Mouse (Mus musculus): ENCODE measurements around the gene Lrrc55. TPM values are rescaled to one million over a fixed set of nuclear protein-coding genes. Genes with fewer than 3 reads are reported as not detected.
A peak's percentile ranks its signal among the peaks of the same experiment; 100 is the strongest.

Gene Lrrc55
- polyA plus RNA-seq, 1 experiment from 2014 or later, result 0.35 TPM

DNA sequence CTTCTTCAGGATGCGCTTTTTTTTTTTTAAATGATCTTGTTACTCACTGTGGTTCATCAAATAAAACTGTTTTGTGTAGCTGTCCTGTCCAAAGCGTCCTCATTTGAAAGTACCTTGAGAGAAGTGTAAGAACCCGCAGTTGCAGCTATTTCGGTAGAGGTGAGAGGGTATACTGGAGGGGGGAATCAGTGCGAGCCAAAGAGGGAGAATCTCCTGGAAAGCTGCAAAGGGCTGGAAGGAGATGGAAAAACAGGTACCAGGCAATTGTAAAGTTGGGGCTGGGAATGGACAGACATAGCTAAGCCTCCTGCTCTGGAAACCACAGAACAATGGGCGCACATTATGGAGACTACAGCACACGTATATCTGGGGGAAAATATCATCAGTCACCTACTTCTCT lies 57.2 kb downstream of the Lrrc55 start:
- Histone ChIP-seq H3K4me2 (peak overlapping the region; percentile 35), H3K27ac (0 out of 2 replicates have a peak overlapping the region, but pooled peaks have one; percentile 2)
- WGBS, result 41% methylated on average over 7 of the region's 7 CpGs

DNA sequence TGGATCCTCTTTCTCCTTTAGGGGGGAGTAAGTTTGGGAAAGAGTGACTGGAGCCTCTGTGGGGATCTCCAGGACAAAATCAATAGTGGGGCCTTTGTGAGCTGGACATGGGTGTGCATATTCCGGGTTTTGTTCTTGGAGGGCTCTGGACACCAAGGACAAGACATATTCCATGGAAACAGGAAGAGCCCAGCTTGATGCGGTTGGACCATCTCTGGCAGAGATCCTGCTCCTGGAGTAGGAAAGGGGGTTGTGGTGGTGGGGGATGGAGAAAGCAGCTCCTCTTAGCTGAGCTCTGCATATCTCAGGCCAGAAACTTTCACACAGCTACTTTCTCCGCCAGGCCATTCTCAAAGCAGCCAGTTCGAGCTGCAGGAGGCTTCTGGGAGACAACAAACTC lies 57.6 kb downstream of the Lrrc55 start:
- H3K9me3 ChIP-seq, result no peaks in the 10 kb centered on the region
- peak overlapping the region; percentile 38 for H3K4me3 ChIP-seq
- no peak for ATAC-seq (ENCODE audit: borderline replicate concordance, extremely low read depth, low FRiP score, low TSS enrichment)
- H3K27ac ChIP-seq, result peak overlapping the region; percentile 63
- 0 out of 2 replicates have a peak overlapping the region, but pooled peaks have one; percentile 35 for H3K4me2 ChIP-seq
- H3K36me3 ChIP-seq, result no peaks in the 10 kb centered on the region
- 0 out of 2 replicates have a peak overlapping the region, but pooled peaks have one; percentile 27 for H3K9ac ChIP-seq
- WGBS, result 39% methylated on average over 4 of the region's 4 CpGs
- H3K4me1 ChIP-seq, result no peaks in the 10 kb centered on the region
- no peaks in the 10 kb centered on the region for H3K27me3 ChIP-seq

More for the DNA sequence above, 57.2 kb downstream of the Lrrc55 start:
- H3K36me3 ChIP-seq, result no peaks in the 10 kb centered on the region
- ATAC-seq (ENCODE audit: borderline replicate concordance, extremely low read depth, low FRiP score, low TSS enrichment), result no peak
- H3K4me3 ChIP-seq, result peak overlapping the region; percentile 38
- no peaks in the 10 kb centered on the region for H3K4me1 ChIP-seq
- H3K9me3 ChIP-seq, result no peaks in the 10 kb centered on the region
- H3K27me3 ChIP-seq, result no peaks in the 10 kb centered on the region
- no peak overlapping the region for H3K9ac ChIP-seq

DNA sequence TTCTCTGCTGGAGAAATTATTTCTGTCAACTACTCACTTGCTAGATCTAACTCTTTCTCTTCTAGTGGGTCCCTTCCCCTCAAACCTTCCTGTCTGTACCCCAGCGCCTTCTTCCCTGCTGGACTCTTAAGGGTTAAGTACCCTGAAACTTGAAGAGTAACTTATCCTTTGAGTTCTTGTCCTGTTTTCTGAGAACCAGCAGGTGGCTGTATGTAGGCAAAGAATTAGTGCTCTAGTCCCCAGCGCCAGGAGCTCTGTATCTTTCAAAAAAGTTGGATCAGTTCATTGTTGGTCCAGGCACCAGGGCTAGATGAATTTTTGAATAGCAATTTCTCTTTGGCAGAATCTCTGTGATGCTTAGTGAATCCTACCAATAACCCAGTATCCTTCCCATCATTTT lies 58.9 kb downstream of the Lrrc55 start:
- ATAC-seq (ENCODE audit: borderline replicate concordance, extremely low read depth, low FRiP score, low TSS enrichment), result no peak
- H3K9ac ChIP-seq, result peak overlapping the region; percentile 27; the same call in 1 of the 2 replicates

DNA sequence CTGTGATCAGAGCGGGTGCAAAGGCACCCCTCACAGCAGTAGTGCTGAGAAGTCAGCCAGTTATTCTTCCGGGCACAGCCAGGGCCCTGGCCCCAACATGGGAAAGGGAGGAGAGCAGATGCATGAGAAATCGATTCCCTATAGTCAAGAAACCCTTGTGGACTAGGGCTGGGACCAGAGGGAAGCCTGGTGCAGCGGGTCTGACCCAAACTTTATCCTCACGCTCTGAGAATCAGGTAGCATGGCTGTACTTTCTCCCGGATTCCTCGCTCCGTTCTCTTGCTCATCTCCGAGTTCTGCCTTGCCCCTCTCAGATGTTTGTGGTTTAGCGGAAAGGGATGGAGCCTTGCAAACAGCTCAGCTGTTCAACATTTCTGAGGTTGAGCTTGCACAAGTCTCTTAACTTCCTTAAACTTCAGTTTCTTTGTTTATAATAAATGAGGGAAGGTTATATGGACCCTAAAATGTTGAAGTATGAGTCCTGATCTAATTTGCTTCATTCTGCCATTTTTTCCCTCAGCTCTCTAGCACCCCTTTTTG lies 59.3 kb downstream of the Lrrc55 start:
- Histone ChIP-seq H3K4me3 (peak overlapping the region; percentile 38), H3K27me3 (no peaks in the 10 kb centered on the region), H3K27ac (peak overlapping the region; percentile 63), H3K36me3 (no peaks in the 10 kb centered on the region), H3K9me3 (no peaks in the 10 kb centered on the region), H3K4me1 (peaks cover under 1% of the 10 kb centered on the region; the same call in 1 of the 2 replicates), H3K9ac (peak overlapping the region; percentile 36), H3K4me2 (peak overlapping the region; percentile 8; the same call in 1 of the 2 replicates)
- ATAC-seq (ENCODE audit: borderline replicate concordance, extremely low read depth, low FRiP score, low TSS enrichment), result no peak
- WGBS, result 23% methylated on average over 10 of the region's 10 CpGs

More for the DNA sequence above, 58.9 kb downstream of the Lrrc55 start:
- Histone ChIP-seq H3K27ac (peak overlapping the region; percentile 63), H3K9me3 (no peaks in the 10 kb centered on the region), H3K36me3 (no peaks in the 10 kb centered on the region), H3K27me3 (no peaks in the 10 kb centered on the region), H3K4me1 (no peaks in the 10 kb centered on the region), H3K4me3 (peak overlapping the region; percentile 38), H3K4me2 (no peak overlapping the region)
- WGBS, result 25% methylated on average over 2 of the region's 2 CpGs

DNA sequence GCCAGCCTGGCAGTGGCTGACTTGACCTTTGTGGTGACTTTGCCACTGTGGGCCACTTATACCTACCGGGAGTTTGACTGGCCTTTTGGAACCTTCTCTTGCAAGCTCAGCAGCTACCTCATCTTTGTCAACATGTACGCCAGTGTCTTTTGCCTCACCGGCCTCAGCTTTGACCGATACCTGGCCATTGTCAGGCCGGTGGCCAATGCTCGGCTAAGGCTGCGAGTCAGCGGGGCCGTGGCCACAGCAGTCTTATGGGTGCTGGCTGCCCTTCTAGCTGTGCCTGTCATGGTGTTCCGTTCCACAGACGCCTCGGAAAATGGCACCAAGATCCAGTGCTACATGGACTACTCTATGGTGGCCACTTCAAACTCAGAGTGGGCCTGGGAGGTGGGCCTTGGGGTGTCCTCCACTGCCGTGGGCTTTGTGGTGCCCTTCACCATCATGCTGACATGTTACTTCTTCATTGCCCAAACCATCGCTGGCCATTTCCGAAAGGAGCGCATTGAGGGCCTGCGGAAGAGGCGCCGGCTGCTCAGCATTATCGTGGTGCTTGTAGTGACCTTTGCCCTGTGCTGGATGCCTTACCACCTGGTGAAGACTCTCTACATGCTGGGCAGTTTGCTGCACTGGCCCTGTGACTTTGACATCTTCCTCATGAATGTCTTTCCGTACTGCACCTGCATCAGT lies 60.0 kb downstream of the Lrrc55 start:
- Histone ChIP-seq H3K27me3 (no peaks in the 10 kb centered on the region), H3K27ac (peak overlapping the region; percentile 63), H3K4me1 (peaks cover 7% of the 10 kb centered on the region; the same call in 1 of the 2 replicates), H3K36me3 (no peaks in the 10 kb centered on the region), H3K9me3 (no peaks in the 10 kb centered on the region), H3K9ac (peak overlapping the region; percentile 36), H3K4me2 (peak overlapping the region; percentile 8; the same call in 1 of the 2 replicates), H3K4me3 (peak overlapping the region; percentile 38)
- ATAC-seq (ENCODE audit: borderline replicate concordance, extremely low read depth, low FRiP score, low TSS enrichment), result no peak
- 69% methylated on average over 21 of the region's 21 CpGs for WGBS

DNA sequence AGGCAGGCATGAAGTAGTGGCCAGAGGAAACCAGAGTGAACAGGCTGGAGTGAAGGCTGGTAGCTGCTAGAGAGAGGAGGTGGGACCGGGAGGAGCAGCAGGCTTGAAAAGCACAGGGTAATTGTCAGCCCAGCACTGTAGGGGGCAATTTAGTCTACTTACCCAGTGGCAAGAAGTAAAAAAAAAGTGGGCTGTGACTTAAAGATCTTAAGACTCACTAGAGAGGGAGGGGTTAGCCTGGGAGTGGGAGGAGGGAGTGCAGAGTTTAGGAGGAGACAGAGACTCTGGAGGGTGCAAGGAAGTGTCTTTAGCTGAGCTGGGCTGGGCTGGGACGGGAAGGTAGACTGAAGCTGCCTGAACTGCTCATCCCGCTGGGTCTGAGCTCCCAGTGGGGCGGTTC lies 60.9 kb downstream of the Lrrc55 start, which contains the start of gene Aplnr:
Gene Aplnr (plus strand): TSS at position 137 of the 400 bp plus-strand sequence.
- Histone ChIP-seq H3K36me3 (no peaks in the 10 kb centered on the region), H3K27me3 (no peaks in the 10 kb centered on the region), H3K27ac (peak within 1 kb of the TSS; percentile 63), H3K4me1 (peaks cover 11% of the 10 kb centered on the region; the same call in 1 of the 2 replicates), H3K4me2 (no peak within 1 kb of the TSS), H3K9me3 (no peaks in the 10 kb centered on the region), H3K4me3 (peak within 1 kb of the TSS; percentile 38), H3K9ac (peak within 1 kb of the TSS; percentile 36)
- peak; percentile 74 for ATAC-seq (ENCODE audit: borderline replicate concordance, extremely low read depth, low FRiP score, low TSS enrichment)
- 11% methylated on average over 4 of the region's 4 CpGs for WGBS

DNA sequence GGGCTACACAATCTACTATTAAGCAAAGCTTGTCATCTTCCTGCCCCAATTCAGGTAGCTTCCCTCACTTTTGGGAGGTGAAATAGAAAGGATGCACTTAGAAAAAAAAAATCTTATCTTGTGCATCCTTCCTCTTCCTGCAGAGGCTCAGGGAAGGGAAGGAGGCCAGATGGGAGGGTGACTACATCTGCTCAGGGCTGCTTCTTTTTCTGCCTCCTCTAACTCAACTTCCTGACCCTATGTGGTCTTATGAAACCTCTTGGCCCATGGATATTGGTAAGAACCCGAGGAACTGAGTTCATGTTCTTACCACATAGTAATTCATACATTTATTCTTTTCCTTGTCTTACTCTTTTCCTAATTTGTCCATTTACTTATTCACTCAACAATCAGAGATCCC lies 61.9 kb downstream of the Lrrc55 start:
- Histone ChIP-seq H3K27me3 (no peaks in the 10 kb centered on the region), H3K4me1 (peaks cover 11% of the 10 kb centered on the region; the same call in 1 of the 2 replicates), H3K9ac (no peak overlapping the region), H3K4me2 (no peak overlapping the region), H3K4me3 (no peak overlapping the region), H3K9me3 (no peaks in the 10 kb centered on the region), H3K36me3 (no peaks in the 10 kb centered on the region), H3K27ac (no peak overlapping the region)
- WGBS, result 33% methylated on average over 1 of the region's 1 CpGs
- no peak for ATAC-seq (ENCODE audit: borderline replicate concordance, extremely low read depth, low FRiP score, low TSS enrichment)

DNA sequence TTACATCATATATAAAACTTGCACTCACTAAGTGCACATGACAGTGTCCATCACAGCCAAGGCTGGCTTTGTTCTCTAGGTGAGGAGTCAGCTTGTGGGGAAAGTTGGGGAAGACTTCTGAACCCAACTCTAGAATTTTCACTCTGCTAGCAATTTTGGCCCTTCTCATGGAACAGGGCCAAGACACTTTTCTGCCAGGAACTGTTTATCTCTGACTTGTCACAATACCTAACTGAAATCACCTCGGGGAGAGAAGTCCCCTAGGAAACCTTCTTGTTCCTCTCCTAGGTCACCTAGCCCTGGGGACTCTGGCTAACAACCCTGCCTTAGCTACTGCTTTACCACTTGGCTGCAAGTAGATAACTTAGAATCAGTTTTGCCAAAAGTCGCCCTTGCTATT lies 64.8 kb downstream of the Lrrc55 start:
- no peak overlapping the region for H3K4me2 ChIP-seq
- H3K36me3 ChIP-seq, result no peaks in the 10 kb centered on the region
- ATAC-seq (ENCODE audit: borderline replicate concordance, extremely low read depth, low FRiP score, low TSS enrichment), result no peak
- H3K4me3 ChIP-seq, result no peak overlapping the region
- peak overlapping the region; percentile 42 for H3K27ac ChIP-seq
- H3K9me3 ChIP-seq, result no peaks in the 10 kb centered on the region
- WGBS, result 31% methylated on average over 2 of the region's 2 CpGs
- H3K9ac ChIP-seq, result no peak overlapping the region
- peaks cover 15% of the 10 kb centered on the region; the same call in 1 of the 2 replicates for H3K4me1 ChIP-seq
- H3K27me3 ChIP-seq, result no peaks in the 10 kb centered on the region

DNA sequence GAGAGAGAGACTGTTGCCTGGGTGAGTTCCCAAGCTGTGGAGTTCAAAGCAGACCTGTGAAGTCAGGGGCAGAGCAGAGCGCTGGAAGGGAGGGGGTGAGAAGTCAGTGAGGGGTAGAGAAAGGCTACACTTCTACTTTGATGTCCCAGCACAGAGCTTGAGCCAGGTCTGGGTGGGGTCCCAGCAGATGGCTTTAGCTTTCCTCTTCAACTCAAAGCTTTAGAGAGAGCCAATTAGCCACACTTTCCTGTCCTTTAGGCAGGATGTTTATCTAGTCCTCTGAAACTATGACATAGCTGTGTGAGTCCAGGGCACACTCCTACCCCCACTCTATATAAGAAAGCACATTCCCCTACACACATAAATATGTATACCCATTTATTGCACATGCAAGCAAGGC lies 65.3 kb downstream of the Lrrc55 start:
- Histone ChIP-seq H3K27ac (peak overlapping the region; percentile 79), H3K9ac (no peak overlapping the region), H3K4me2 (no peak overlapping the region), H3K36me3 (no peaks in the 10 kb centered on the region), H3K27me3 (no peaks in the 10 kb centered on the region), H3K4me3 (no peak overlapping the region), H3K4me1 (peaks cover 15% of the 10 kb centered on the region; the same call in 1 of the 2 replicates), H3K9me3 (no peaks in the 10 kb centered on the region)
- peak; percentile 53; the same call in 1 of the 2 replicates for ATAC-seq (ENCODE audit: borderline replicate concordance, extremely low read depth, low FRiP score, low TSS enrichment)
- 14% methylated on average over 1 of the region's 1 CpGs for WGBS

DNA sequence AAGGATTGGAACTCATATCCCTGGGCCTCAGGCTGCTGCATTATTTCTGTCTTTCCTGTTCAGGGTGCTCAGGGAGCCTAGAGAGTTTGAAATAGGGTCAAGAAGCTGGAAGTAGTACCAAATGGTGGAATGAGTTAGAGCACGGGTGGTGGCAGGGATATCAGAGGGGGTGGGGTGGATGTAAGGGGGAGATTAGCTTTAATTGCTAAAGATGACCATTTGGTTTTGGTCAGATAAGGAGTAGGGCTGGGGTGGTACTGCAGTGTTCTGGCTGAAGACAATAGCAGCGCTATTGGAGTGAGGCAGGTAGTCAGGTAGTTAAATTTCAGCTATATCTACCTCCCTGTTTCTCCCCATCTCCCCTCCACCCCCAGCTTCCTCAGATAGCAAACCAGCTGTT lies 65.8 kb downstream of the Lrrc55 start:
- H3K9ac ChIP-seq, result no peak overlapping the region
- H3K4me1 ChIP-seq, result peaks cover 15% of the 10 kb centered on the region; the same call in 1 of the 2 replicates
- no peaks in the 10 kb centered on the region for H3K9me3 ChIP-seq
- no peaks in the 10 kb centered on the region for H3K36me3 ChIP-seq
- ATAC-seq (ENCODE audit: borderline replicate concordance, extremely low read depth, low FRiP score, low TSS enrichment), result no peak
- no peak overlapping the region for H3K4me2 ChIP-seq
- WGBS, result 11% methylated on average over 2 of the region's 2 CpGs
- no peak overlapping the region for H3K4me3 ChIP-seq
- peak overlapping the region; percentile 79 for H3K27ac ChIP-seq
- H3K27me3 ChIP-seq, result no peaks in the 10 kb centered on the region

DNA sequence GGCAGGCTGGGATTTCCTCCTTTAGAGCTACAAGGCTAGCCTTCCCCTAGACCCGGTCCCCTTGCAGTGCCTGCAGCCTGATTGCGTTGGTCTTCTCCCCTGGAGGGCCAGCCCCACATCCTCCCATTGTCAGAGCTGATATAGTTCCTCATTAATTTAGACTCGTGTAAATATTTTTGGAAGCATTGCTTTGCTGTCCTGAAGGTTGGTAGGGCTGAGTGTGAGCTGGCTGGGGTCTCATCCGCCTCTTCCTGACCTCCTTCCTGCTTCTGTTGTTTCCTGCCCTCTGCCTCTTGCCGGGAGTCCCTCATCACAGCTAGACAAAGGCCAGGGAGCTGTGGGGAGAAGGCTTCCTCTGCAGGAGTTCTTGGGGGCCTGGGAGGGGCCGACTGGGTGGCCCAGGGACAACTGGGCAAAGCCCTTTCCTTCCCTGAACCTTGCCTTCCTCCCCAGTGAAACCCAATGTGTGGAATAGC lies 67.5 kb downstream of the Lrrc55 start:
- no peak overlapping the region for H3K9ac ChIP-seq
- 33% methylated on average over 6 of the region's 6 CpGs for WGBS
- peak; percentile 75 for ATAC-seq (ENCODE audit: borderline replicate concordance, extremely low read depth, low FRiP score, low TSS enrichment)
- H3K4me2 ChIP-seq, result no peak overlapping the region
- H3K4me1 ChIP-seq, result peaks cover 15% of the 10 kb centered on the region; the same call in 1 of the 2 replicates
- H3K27ac ChIP-seq, result peak overlapping the region; percentile 79
- H3K36me3 ChIP-seq, result no peaks in the 10 kb centered on the region
- no peak overlapping the region for H3K4me3 ChIP-seq
- H3K27me3 ChIP-seq, result no peaks in the 10 kb centered on the region
- no peaks in the 10 kb centered on the region for H3K9me3 ChIP-seq
